Mouse (Mus musculus): ENCODE measurements around the gene Gtf3c3. TPM values are rescaled to one million over a fixed set of nuclear protein-coding genes. Genes with fewer than 3 reads are reported as not detected.

Gtf3c3 gene
- polyA plus RNA-seq (2015; fragmentation: Nextera tagmentation; extraction: Ambion mirVana): 19.6 and 21.3 TPM in 2 replicates

GRCm38 (mm10) chr1:54438340-54439079 lies at the start of gene Gtf3c3:
Gene Gtf3c3, minus strand, starts transcription at chr1:54438971.
- peak; percentile 90 for ATAC-seq (ENCODE audit: insufficient number of reproducible peaks, low FRiP score, low TSS enrichment, low read depth)
- H3K4me3 ChIP-seq (replicated peaks): peak within 1 kb of the TSS; percentile 74
- peak within 1 kb of the TSS; percentile 77 for H3K9ac ChIP-seq
- H3K4me1 ChIP-seq: peaks cover 9% of the 10 kb centered on the region
- H3K9me3 ChIP-seq (replicated peaks): no peaks in the 10 kb centered on the region
- H3K4me2 ChIP-seq (replicated peaks): peak within 1 kb of the TSS; percentile 62
- peaks cover 2% of the 10 kb centered on the region; the same call in 1 of the 2 replicates for H3K36me3 ChIP-seq
- H3K27ac ChIP-seq (replicated peaks): peak within 1 kb of the TSS; percentile 34; the same call in 1 of the 2 replicates
- no peaks in the 10 kb centered on the region for H3K27me3 ChIP-seq
- 3% methylated on average over 39 of the region's 39 CpGs for WGBS

GRCm38 (mm10) chr1:54484744-54485420 lies 46.1 kb upstream of the Gtf3c3 start:
- H3K9ac ChIP-seq: no peak overlapping the region
- no peak for ATAC-seq (ENCODE audit: insufficient number of reproducible peaks, low FRiP score, low TSS enrichment, low read depth)
- H3K4me1 ChIP-seq: no peaks in the 10 kb centered on the region
- no peak overlapping the region for H3K4me2 ChIP-seq (replicated peaks)
- H3K9me3 ChIP-seq (replicated peaks): no peaks in the 10 kb centered on the region
- H3K27ac ChIP-seq (replicated peaks): no peak overlapping the region
- peaks cover 10% of the 10 kb centered on the region; the same call in 1 of the 2 replicates for H3K36me3 ChIP-seq
- H3K27me3 ChIP-seq: no peaks in the 10 kb centered on the region
- H3K4me3 ChIP-seq (replicated peaks): no peak overlapping the region
- WGBS: 95% methylated on average over 3 of the region's 3 CpGs

GRCm38 (mm10) chr1:54480491-54480890 lies 41.7 kb upstream of the Gtf3c3 start:
- Histone ChIP-seq H3K9ac (no peak overlapping the region), H3K4me3 (replicated peaks) (no peak overlapping the region), H3K27ac (replicated peaks) (no peak overlapping the region), H3K9me3 (replicated peaks) (no peaks in the 10 kb centered on the region), H3K36me3 (peaks cover 5% of the 10 kb centered on the region; the same call in 1 of the 2 replicates), H3K4me2 (replicated peaks) (no peak overlapping the region), H3K27me3 (no peaks in the 10 kb centered on the region), H3K4me1 (no peaks in the 10 kb centered on the region)
- 90% methylated on average over 12 of the region's 12 CpGs for WGBS
- ATAC-seq (ENCODE audit: insufficient number of reproducible peaks, low FRiP score, low TSS enrichment, low read depth): no peak

GRCm38 (mm10) chr1:54468662-54469061 lies 29.9 kb upstream of the Gtf3c3 start:
- no peak overlapping the region for H3K4me3 ChIP-seq (replicated peaks)
- ATAC-seq (ENCODE audit: insufficient number of reproducible peaks, low FRiP score, low TSS enrichment, low read depth): no peak
- no peaks in the 10 kb centered on the region for H3K4me1 ChIP-seq

GRCm38 (mm10) chr1:54467366-54467765 lies 28.6 kb upstream of the Gtf3c3 start:
- no peaks in the 10 kb centered on the region for H3K4me1 ChIP-seq
- no peaks in the 10 kb centered on the region for H3K36me3 ChIP-seq
- 98% methylated on average over 1 of the region's 1 CpGs for WGBS
- H3K9me3 ChIP-seq (replicated peaks): no peaks in the 10 kb centered on the region
- no peak overlapping the region for H3K4me3 ChIP-seq (replicated peaks)
- no peak overlapping the region for H3K9ac ChIP-seq
- ATAC-seq (ENCODE audit: insufficient number of reproducible peaks, low FRiP score, low TSS enrichment, low read depth): no peak
- H3K4me2 ChIP-seq (replicated peaks): no peak overlapping the region
- no peak overlapping the region for H3K27ac ChIP-seq (replicated peaks)
- H3K27me3 ChIP-seq: no peaks in the 10 kb centered on the region

More at GRCm38 (mm10) chr1:54468662-54469061, 29.9 kb upstream of the Gtf3c3 start:
- H3K4me2 ChIP-seq (replicated peaks): no peak overlapping the region
- no peaks in the 10 kb centered on the region for H3K27me3 ChIP-seq
- H3K9me3 ChIP-seq (replicated peaks): no peaks in the 10 kb centered on the region
- no peak overlapping the region for H3K27ac ChIP-seq (replicated peaks)
- no peak overlapping the region for H3K9ac ChIP-seq
- no peaks in the 10 kb centered on the region for H3K36me3 ChIP-seq

- H3K4me3 ChIP-seq (replicated peaks): no peak overlapping the region
- no peak overlapping the region for H3K27ac ChIP-seq (replicated peaks)
These were observed 13.3 kb upstream of the Gtf3c3 start for GRCm38 (mm10) chr1:54452116-54452515.

GRCm38 (mm10) chr1:54448833-54449232 lies 10.1 kb upstream of the Gtf3c3 start:
- no peaks in the 10 kb centered on the region for H3K36me3 ChIP-seq
- 75% methylated on average over 4 of the region's 4 CpGs for WGBS
- no peak overlapping the region for H3K9ac ChIP-seq
- no peaks in the 10 kb centered on the region for H3K4me1 ChIP-seq
- no peak for ATAC-seq (ENCODE audit: insufficient number of reproducible peaks, low FRiP score, low TSS enrichment, low read depth)
- no peak overlapping the region for H3K4me2 ChIP-seq (replicated peaks)
- H3K27me3 ChIP-seq: no peaks in the 10 kb centered on the region; the same call in 1 of the 2 replicates
- no peaks in the 10 kb centered on the region for H3K9me3 ChIP-seq (replicated peaks)
- no peak overlapping the region for H3K4me3 ChIP-seq (replicated peaks)
- H3K27ac ChIP-seq (replicated peaks): no peak overlapping the region

More at GRCm38 (mm10) chr1:54452116-54452515, 13.3 kb upstream of the Gtf3c3 start:
- Histone ChIP-seq H3K4me2 (replicated peaks) (no peak overlapping the region), H3K9me3 (replicated peaks) (no peaks in the 10 kb centered on the region), H3K27me3 (no peaks in the 10 kb centered on the region; the same call in 1 of the 2 replicates), H3K36me3 (no peaks in the 10 kb centered on the region), H3K4me1 (no peaks in the 10 kb centered on the region), H3K9ac (no peak overlapping the region)
- 88% methylated on average over 2 of the region's 2 CpGs for WGBS
- ATAC-seq (ENCODE audit: insufficient number of reproducible peaks, low FRiP score, low TSS enrichment, low read depth): no peak

GRCm38 (mm10) chr1:54443641-54444040 lies 4.9 kb upstream of the Gtf3c3 start:
- Histone ChIP-seq H3K9ac (no peak overlapping the region), H3K4me1 (0 out of 2 replicates have a peak, but pooled peaks cover 3% of the 10 kb centered on the region), H3K27ac (replicated peaks) (no peak overlapping the region), H3K4me2 (replicated peaks) (no peak overlapping the region), H3K27me3 (no peaks in the 10 kb centered on the region; the same call in 1 of the 2 replicates), H3K9me3 (replicated peaks) (no peaks in the 10 kb centered on the region), H3K36me3 (no peaks in the 10 kb centered on the region), H3K4me3 (replicated peaks) (no peak overlapping the region)
- ATAC-seq (ENCODE audit: insufficient number of reproducible peaks, low FRiP score, low TSS enrichment, low read depth): no peak
- WGBS: 51% methylated on average over 7 of the region's 7 CpGs

- peaks cover 9% of the 10 kb centered on the region for H3K4me1 ChIP-seq
- H3K9ac ChIP-seq: no peak overlapping the region
- no peaks in the 10 kb centered on the region for H3K36me3 ChIP-seq
- peak overlapping the region; percentile 62 for H3K4me2 ChIP-seq (replicated peaks)
- no peak for ATAC-seq (ENCODE audit: insufficient number of reproducible peaks, low FRiP score, low TSS enrichment, low read depth)
- 47% methylated on average over 3 of the region's 3 CpGs for WGBS
- H3K4me3 ChIP-seq (replicated peaks): peak overlapping the region; percentile 74
- no peaks in the 10 kb centered on the region for H3K9me3 ChIP-seq (replicated peaks)
- no peaks in the 10 kb centered on the region for H3K27me3 ChIP-seq
- H3K27ac ChIP-seq (replicated peaks): no peak overlapping the region
These were observed 307 bp upstream of the Gtf3c3 start for GRCm38 (mm10) chr1:54439080-54439476.

GRCm38 (mm10) chr1:54422195-54422750 lies 16.5 kb downstream of the Gtf3c3 start:
- H3K9ac ChIP-seq: no peak overlapping the region
- H3K4me1 ChIP-seq: no peaks in the 10 kb centered on the region
- H3K27me3 ChIP-seq: no peaks in the 10 kb centered on the region
- no peaks in the 10 kb centered on the region for H3K9me3 ChIP-seq (replicated peaks)
- no peak overlapping the region for H3K27ac ChIP-seq (replicated peaks)
- 90% methylated on average over 4 of the region's 4 CpGs for WGBS
- no peak overlapping the region for H3K4me2 ChIP-seq (replicated peaks)
- peaks cover 78% of the 10 kb centered on the region for H3K36me3 ChIP-seq
- no peak overlapping the region for H3K4me3 ChIP-seq (replicated peaks)
- ATAC-seq (ENCODE audit: insufficient number of reproducible peaks, low FRiP score, low TSS enrichment, low read depth): no peak

- ATAC-seq (ENCODE audit: insufficient number of reproducible peaks, low FRiP score, low TSS enrichment, low read depth): no peak
- no peak overlapping the region for H3K4me3 ChIP-seq (replicated peaks)
- no peak overlapping the region for H3K27ac ChIP-seq (replicated peaks)
- no peaks in the 10 kb centered on the region for H3K9me3 ChIP-seq (replicated peaks)
- WGBS: 93% methylated on average over 3 of the region's 3 CpGs
- no peaks in the 10 kb centered on the region for H3K27me3 ChIP-seq
- peaks cover 72% of the 10 kb centered on the region for H3K36me3 ChIP-seq
- no peak overlapping the region for H3K4me2 ChIP-seq (replicated peaks)
- no peak overlapping the region for H3K9ac ChIP-seq
- H3K4me1 ChIP-seq: no peaks in the 10 kb centered on the region
These were observed 17.1 kb downstream of the Gtf3c3 start for GRCm38 (mm10) chr1:54421670-54422069.

Measured in embryonic facial prominence, embryonic 15.5 days (tissue).